Mouse (Mus musculus): Measurements from ENCODE around the gene Sema3g.

Sema3g gene

GRCm38 (mm10) chr14:31197547-31198516 lies 19.8 kb upstream of the Sema3g start:
- peak; percentile 56 for DNase-seq

- DNase-seq, result no peak
Measured at GRCm38 (mm10) chr14:31199599-31199998, 18.1 kb upstream of the Sema3g start.

- DNase-seq, result no peak
Measured at GRCm38 (mm10) chr14:31200038-31200437, 17.6 kb upstream of the Sema3g start.

GRCm38 (mm10) chr14:31204844-31205243 lies 12.8 kb upstream of the Sema3g start:
- no peak for DNase-seq

GRCm38 (mm10) chr14:31205244-31205561 lies 12.5 kb upstream of the Sema3g start:
- no peak for DNase-seq

- peak; percentile 61 for DNase-seq
Measured at GRCm38 (mm10) chr14:31205562-31206467, 11.8 kb upstream of the Sema3g start.

- peak; percentile 95 for DNase-seq
Measured at GRCm38 (mm10) chr14:31206472-31206981, 11.1 kb upstream of the Sema3g start.

GRCm38 (mm10) chr14:31207070-31207830 lies 10.4 kb upstream of the Sema3g start:
- no peak for DNase-seq

GRCm38 (mm10) chr14:31208084-31208483 lies 9.6 kb upstream of the Sema3g start, which contains the start of gene Tnnc1:
Tnnc1 (plus strand) TSS chr14:31208312.
- DNase-seq, result no peak

- DNase-seq, result no peak
Measured at GRCm38 (mm10) chr14:31209133-31209557, 8.5 kb upstream of the Sema3g start.

GRCm38 (mm10) chr14:31211854-31212253 lies 5.8 kb upstream of the Sema3g start:
- no peak for DNase-seq

- no peak for DNase-seq
Measured at GRCm38 (mm10) chr14:31212499-31212898, 5.2 kb upstream of the Sema3g start.

GRCm38 (mm10) chr14:31213868-31214267 lies 3.8 kb upstream of the Sema3g start:
- no peak for DNase-seq

- DNase-seq, result no peak
Measured at GRCm38 (mm10) chr14:31214684-31215083, 3.0 kb upstream of the Sema3g start.

- DNase-seq, result peak; percentile 41
Measured at GRCm38 (mm10) chr14:31215157-31216002, 2.3 kb upstream of the Sema3g start.

GRCm38 (mm10) chr14:31216846-31217245 lies 814 bp upstream of the Sema3g start, which contains the start of gene Nisch:
Nisch (minus strand) TSS chr14:31216946.
- no peak for DNase-seq

- DNase-seq, result peak; percentile 79
Measured at GRCm38 (mm10) chr14:31226978-31227377, 9.3 kb downstream of the Sema3g start.

- no peak for DNase-seq
Measured at GRCm38 (mm10) chr14:31228234-31228633, 10.6 kb downstream of the Sema3g start.

GRCm38 (mm10) chr14:31230442-31230841 lies 12.8 kb downstream of the Sema3g start:
- DNase-seq, result no peak

GRCm38 (mm10) chr14:31232404-31233069 lies 14.9 kb downstream of the Sema3g start:
- no peak for DNase-seq

All from layer of hippocampus, adult 9-11 months (tissue).